Mouse (Mus musculus) ES-CJ7 (cell line): ENCODE results near the gene Dact3.

Experiments
- DNase-seq: peaks from one replicate; pipeline ENCODE4 v3.0.0; 2011; ENCODE audit warnings: low read depth, low spot score

Gene Dact3

DNA sequence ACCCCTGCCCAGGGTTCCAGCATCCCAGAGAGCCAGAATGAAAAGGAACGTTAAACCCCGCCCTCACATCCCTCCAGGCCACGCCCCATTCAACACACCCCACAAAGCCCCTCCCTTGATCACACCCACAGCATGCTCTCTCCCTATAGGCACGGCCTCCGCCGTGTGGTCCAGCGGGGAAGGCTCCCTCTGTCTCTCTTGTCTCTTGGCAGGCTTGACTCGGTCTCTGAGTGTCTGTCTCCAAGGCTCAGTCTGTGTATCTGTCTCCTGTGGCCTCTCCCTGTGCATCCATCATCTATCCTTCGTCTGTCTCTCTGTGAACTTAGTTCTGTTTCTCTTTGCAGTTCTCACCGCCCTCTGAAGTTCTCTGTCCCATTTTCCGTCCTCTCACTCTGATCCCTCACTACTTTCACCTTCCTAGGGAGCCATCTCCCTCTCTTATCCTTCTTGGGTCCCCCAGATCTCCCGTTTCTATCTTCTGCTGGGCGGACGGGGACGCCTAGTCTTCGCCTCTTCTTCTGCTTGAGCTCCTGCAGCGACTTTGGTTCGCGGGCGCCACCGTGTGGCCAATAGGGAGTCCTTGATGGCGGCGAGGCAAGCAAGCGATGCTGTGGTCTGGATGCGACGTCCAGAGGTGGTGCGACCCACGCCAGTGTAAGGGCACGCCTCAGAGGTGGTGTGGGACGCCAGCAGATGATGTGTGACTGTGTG, 16.7 kb downstream of the Dact3 start, which contains the start of gene Gng8:
Gene Gng8, plus strand, starts transcription at position 146 of the 711 bp plus-strand sequence.
- DNase-seq, result peak; percentile 92

DNA sequence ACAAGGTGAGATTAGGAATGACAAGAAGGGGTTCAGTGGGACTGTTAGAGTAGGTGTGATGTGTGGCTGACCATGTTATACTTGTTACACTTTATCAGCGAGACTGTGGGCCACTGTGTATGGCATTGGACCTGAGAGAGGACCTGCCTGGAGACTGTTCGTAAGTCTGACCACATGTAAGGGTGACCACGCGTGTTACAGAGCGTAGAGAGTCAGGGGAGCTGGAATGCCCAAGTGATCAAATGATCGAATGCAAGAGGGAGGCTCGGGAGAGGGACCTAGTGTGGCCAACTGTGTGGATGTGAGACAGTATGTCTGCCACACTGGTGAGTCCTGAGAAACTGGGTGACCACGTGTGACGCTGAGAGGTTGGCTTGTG, 17.2 kb downstream of the Dact3 start:
- DNase-seq, result no peak

DNA sequence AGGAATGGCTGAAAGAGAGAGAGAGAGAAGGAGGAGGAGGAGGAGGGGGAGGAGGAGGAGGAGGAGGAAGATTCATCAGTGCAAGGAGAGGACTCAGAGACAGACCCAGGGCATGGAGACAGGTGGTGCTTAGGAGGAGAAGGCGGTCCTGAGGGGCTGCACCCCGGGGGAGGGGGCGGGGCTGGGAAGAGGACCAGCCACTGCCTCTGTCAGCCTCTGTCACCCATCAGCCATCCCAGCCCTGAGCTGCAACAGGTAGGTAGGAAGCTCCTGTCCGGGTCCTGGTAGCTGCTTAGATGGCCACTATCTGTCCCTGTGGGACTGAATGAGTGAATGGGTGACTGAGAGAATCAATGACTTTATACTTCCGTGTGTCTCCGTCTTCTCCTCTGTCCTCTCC, 18.5 kb downstream of the Dact3 start:
- DNase-seq, result no peak

DNA sequence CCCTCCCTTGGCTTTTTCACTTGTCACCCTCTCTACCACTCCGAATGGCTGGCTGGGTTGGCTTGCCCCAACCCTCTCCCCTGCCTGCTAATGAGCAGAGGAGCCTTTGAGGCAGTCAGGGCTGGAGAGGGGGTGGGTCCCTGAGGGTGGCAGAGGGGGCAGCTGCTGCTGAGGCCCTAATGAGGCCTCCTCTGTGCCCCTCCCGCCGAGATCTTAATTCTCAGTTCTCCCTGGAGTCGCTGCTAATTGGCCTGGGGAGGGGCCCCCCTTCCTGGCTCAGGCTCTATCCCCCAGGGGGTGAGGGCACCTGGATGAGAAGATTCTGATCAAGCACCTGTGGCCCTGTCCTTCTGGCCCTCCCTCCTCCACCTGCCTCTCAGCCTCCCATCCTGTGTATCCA, 19.2 kb downstream of the Dact3 start:
- no peak for DNase-seq

DNA sequence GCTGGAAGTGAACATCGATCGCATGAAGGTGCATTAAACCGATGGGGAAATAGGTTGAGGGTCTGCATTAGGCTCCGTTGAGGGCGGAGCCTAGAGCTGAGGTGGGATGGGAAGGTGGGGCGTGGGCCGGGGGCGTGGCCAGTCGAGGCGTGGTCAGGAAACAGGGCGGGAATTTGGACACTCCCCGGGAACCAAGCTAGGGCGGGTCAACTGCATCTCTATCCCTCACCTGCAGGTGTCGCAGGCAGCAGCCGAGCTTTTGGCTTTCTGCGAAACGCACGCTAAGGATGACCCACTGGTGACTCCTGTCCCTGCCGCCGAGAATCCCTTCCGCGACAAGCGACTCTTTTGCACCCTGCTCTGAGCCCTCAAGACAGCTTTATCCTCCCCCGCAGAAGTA, 19.9 kb downstream of the Dact3 start:
- DNase-seq, result peak; percentile 90

DNA sequence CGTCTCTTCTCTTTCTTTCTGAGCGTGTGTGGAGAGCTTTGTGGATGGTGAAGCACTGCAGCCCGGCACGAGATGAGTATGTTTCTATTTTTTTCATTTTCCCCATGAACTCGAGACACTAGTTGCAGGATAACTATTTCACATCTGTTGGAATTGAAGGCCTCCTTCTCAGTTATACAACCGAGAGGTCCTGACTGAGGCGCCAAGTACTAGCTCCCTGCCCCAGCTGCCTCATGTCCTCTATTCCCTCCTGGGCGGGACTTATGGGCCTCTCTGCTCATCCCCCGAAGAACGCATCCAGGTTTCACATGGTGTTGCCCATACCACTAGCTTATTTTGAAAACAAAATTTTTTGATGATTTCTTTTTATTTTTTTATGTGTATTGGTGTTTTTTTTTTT, 20.4 kb downstream of the Dact3 start:
- no peak for DNase-seq

DNA sequence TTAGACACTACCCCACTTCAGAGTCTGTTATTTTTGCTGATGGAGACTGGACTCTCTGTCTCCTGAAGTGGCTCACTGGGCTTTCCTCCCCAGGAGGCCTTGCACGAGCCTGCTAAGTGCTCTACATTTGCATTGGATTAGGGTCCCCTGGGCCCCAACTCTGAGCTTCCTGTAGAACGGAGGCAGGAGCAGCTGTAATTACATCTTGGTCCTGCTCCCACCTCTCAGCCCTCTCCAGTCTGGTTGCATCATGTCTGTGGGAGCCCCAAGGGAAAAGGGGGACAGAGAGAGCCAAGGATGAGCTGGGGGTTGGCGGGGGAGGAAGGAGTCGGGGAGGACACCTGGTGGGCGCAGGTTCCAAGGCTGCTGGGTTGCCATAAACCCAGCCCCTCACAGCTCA, 25.4 kb downstream of the Dact3 start:
- DNase-seq, result no peak

DNA sequence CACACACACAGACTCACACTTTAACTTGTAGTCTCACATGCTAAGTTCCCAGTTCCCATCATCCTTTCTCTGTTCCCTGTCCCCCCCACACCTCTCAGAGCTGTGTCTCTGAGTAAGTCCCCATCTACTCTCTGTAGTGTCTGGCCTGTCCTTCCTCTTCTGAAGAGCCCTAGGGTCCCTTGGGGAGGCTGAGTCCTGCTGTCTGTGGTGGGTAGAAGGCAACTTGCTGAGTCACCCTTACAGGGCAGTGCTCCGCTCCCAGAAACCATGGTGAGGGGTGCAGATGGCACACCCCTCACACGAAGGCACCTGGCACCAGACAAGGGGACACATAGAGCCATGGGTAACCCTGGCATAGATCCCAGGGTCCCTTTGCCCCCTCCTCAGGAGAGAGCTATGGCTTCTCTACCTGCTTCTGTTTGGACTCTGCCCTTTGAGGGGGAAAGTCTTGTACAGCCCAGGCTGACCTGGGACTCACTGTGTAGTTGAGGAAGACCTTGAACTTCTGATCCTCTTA, 28.4 kb downstream of the Dact3 start:
- no peak for DNase-seq

DNA sequence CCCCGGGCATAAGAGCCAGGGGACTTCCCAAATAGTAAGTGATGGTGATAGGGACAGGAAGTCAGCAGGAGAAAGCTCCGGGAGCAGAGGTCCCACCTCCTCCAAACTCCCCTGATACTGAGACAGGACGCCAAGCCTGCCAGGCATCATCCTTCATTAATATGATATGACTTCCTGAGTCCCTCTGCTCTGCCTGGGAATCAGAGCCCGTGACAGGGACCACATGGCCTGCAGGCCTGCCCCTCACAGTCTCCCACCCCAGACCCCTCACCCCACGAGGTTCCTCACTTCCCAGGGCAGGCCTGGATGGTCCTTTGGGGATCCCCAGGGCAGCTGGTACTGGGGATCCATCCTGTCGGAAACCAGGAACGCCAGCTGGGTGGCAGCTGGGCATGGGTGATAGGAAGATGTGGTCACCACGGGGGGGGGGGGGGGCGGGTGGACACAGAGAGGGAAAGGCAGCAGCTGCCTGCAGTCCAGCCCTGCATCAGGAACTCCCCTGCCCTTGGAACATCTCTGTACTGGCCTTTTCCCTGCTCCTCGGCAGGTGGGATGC, 29.1 kb downstream of the Dact3 start:
- no peak for DNase-seq

DNA sequence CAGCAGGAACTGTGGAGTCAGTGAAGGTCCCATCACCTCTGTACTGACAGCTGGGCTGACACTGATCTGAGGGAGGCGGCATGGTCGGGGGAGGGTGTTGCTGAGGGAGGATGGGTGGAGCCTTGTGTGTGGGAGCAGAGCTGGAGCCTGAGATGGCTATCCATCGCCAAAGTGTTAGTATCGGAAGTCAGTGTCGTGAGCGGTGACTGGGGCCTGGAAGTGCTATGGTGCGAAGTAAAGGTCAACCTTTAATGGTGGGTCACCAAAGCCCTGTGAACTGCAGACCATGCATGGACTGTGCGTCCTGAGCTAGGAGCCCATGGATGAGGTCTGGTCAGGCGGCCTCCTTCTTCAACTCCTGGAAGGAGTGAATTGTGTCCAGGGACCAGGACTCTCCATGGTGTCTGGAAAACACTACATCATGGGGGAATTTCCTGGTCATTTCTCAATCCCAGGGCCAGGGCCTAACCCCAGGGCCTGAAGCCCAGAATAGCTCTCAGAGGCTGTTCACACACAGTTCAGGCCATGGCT, 30.4 kb downstream of the Dact3 start:
- DNase-seq, result no peak

DNA sequence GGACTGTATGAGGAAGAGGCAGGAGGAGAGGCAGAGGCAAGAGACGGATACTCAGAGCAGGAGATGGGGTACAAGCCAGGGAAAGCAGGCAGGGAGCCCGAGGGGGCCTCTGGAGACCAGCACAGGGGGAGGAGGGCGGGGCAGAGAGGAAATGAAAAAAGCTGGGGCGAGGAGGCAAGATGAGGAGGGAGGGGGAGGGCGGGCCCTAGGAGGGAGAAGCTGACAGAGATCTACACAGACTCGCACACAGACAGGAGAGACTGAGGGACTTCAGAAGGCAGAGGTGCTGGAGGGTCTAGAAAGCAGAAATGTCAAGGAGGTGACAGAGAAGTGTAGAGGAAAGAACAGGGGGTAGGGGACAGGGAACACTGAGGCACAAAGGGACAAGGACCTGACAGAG, 31.2 kb downstream of the Dact3 start, which contains the start of gene Ptgir:
Gene Ptgir, plus strand, starts transcription at position 210 of the 400 bp plus-strand sequence.
- DNase-seq, result no peak

DNA sequence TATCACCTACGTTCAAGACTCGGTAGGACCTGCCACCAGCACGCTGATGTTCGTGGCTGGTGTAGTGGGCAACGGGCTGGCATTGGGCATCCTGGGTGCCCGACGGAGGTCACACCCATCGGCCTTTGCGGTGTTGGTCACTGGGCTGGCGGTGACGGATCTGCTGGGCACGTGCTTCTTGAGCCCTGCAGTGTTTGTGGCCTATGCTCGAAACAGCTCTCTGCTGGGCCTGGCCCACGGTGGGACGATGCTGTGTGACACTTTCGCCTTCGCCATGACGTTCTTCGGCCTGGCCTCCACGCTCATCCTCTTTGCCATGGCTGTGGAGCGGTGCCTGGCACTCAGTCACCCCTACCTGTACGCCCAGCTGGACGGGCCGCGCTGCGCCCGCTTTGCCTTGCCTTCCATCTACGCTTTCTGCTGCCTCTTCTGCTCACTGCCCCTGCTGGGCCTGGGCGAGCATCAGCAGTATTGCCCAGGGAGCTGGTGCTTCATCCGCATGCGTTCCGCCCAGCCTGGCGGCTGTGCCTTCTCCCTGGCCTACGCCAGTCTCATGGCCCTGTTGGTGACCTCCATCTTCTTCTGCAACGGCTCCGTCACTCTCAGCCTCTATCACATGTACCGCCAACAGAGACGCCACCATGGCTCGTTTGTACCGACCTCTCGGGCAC, 31.9 kb downstream of the Dact3 start:
- no peak for DNase-seq

DNA sequence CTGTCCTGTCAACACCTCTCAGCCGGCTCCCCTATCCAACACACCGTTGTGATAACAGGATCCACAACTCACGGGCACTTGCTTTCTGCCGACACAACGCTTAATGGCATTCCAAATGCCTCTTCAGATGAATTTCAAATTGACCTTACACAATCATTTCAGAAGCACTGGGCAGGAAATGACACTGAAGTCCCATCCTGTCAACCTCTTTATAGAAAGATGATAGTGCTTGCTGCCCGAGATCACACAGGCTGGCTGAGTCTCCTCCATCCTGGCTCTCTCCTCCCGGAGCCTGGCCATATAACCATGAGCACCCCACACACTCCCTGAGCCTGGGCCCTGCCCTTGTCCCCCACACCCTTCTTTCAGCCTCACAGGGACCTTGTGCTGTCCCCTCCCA, 32.7 kb downstream of the Dact3 start:
- no peak for DNase-seq

DNA sequence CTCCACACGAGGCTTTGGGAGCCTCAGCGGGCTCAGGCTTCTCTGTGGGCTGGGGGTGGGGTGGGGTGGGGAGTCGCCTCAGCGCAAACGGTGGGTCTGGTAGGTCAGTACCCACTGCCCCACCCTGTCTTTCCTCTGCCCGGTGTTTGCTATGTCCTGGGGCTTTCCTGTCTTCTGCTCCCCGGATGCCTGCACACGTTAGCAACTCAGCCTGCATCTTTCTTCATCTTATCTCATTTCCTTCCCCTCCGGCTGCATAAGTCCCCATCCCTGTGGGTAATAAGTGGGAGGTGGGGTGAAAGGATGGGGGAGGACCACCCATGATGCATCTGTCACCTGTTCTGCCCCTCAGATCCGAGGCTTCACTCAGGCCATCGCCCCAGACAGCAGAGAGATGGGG, 33.2 kb downstream of the Dact3 start:
- DNase-seq, result no peak

DNA sequence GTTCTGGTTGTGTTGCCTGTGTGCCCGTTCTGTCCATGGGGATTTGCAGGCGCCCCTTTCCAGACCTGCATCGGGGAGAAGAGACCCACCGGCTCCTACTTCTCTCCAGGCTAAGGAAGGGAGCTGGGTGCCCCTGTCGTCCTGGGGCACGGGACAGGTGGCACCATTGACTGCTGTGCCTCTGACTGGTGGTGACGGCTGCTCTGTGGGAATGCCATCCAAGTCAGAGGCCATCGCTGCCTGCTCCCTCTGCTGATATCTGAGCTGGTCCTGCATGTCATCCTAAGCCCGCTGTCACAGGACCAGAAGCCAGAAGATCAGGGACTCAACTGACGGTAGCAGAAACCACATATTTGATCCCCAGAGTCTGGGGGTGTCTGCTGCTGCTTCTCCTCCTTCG, 33.7 kb downstream of the Dact3 start:
- DNase-seq, result no peak

DNA sequence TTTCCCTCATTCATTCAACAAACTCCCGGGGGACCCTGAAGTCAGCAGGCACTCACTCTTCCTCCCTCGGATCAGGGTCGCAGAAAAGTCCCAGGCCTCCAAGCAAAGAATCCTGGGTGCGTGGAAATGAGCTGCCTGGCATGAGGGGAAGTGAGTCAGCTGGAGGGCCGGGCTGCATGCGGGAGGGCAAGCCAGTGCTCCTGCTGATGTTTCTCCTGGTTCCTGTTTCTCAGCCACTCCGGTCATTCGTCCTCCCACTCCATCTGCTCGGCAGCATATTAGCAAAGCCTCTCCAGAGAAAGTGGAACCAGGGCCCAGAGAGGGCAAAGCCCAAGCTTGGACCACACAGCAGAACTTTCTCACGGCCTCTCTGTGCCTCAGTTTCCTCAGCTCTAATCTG, 34.8 kb downstream of the Dact3 start:
- DNase-seq, result no peak

DNA sequence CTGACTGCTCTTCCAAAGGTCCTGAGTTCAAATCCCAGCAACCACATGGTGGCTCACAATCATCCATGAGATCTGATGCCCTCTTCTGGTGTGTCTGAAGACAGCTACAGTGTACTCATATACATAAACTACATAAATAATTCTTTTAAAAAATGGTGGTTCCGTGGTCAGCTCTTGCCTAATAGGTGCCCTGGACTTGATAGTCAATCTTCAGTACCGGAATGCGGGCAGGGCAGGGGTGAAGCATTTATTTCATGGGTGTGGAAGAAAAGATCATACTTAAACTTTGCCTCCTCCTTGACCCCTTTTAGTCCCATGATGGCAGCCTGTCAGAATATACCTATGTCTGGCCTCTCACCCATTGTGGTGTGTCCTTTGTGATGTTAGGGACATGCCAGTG, 36.8 kb downstream of the Dact3 start:
- DNase-seq, result no peak

DNA sequence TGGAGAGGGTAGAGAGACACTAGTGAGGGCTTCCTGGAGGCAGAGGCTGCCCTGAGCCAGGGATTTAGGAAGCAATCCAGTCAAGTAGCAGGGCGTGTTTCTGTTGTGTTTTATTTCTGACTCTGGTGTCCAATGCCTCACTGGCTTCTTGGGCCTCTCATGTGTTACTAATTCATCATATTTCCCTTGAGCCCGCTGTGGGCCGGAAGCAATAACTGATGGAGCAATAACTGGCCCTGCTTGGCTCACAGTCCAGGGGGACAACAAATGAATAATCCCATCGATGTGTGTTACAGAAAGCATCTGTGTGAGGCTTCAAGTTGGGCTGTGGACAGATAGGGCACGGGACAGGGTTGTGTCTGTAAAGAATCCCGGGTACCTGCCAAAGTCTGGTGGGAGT, 37.2 kb downstream of the Dact3 start:
- DNase-seq, result no peak

DNA sequence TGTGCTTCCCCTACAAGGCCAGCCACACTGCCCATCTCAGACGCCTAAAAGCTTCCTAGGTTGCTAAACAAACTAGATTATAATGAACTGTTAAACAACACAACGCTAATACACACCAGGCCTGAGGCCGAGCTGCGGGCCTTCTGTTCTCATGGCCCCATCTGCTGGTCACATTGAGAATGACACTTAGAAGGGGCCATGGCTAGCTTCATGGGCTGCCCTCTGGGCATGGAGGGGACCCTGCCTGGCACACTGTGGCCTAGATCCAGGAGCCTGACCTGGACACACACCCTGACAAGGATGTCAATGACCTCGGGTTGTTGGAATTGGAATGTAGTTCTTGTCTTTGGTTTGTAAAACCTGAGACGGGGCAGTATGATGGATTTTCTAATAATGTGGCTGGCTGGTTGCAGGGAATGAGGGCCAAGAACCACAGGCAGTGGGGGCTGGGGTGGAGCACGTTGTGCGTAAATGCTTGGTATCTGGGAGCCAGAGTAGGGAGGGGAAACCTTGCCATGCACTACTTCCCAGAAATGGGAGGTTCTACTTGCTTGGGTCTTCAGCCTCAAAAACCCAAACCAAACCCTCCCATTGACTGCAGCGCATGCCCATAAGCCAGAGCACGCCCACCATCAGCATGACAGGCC, 38.8 kb downstream of the Dact3 start:
- DNase-seq, result peak; percentile 54

DNA sequence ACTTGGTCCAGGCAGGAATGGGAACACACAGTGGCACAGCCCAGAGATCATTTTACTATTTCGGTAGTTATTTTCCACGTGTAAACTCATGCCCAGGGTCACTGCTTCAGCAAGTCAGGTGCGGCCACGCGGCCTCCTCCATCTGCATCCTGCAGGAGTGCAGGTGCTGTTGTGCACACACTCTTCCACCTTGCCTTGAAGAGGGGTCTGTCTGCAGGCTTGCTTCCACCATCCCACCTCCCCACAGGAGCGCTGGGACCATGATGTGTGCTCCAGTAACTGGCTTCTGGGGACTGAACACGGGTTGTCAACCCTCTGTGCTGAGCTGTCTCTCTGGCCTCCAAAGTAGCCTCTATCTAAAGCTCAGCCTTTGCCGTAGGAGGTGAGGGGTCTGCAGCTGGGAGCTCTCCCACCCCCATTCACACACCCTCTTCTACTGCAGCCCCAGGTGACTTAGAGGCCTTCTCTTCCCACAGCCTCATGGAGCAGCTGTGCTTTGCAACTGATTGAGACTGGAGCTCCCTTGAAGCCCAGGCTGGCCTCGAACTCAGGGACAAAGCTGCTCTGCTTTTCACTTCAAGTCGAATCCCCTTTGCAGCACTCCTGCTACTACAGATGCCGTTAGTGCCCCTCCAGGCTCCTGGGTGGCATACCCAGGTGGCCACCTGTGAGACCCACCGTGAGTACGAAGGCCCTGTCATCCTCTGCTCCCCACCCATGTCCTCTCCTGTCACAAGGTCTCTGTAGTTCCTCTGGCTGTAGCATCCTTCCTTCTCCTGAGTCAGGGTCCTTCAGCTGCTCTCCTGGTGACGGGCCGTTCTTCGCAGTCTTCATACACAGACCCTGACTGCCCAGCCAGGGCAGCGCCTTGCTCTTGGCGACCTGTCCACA, 39.6 kb downstream of the Dact3 start:
- DNase-seq, result no peak
